Comparison of ENCODE assay signal across 11 mouse cellular contexts in genomic region chr4:55928670-55929069, GRCm38 (mm10).
DNase-seq lines count a peak whose midpoint lies in the region; ATAC-seq and TF ChIP-seq lines count a peak whose summit lies in the region.
"Had no signal": no experiment of that assay in that cellular context is flagged by ENCODE, and none has a peak within 500 bp of the region (broad histone marks: within the 10 kb centered on the region; RNA-seq: fewer than 3 reads in every experiment).

No protein-coding gene starts in this region.

- 73% methylated on average over 11 of the region's 11 CpGs for WGBS in forebrain, embryonic 10.5 days
- 51% methylated on average over 11 of the region's 11 CpGs for WGBS in neural tube, embryonic 15.5 days
- 83% methylated on average over 11 of the region's 11 CpGs for WGBS in intestine, embryonic 15.5 days

- TF ChIP-seq CTCF in gastrocnemius, adult 2 months (IDR thresholded peaks at IDR 0.05) = no peak

- intact Hi-C loops in gastrocnemius, adult 2 months (cut with DNase I) = no loop called here
- intact Hi-C loops in gastrocnemius, postnatal 14 days (cut with DNase I; ENCODE audit: low total_unique reads) = no loop called here

- H3K36me3 ChIP-seq in forebrain, embryonic 10.5 days (replicated peaks) = no peaks in the 10 kb centered on the region
- no peaks in the 10 kb centered on the region for H3K36me3 ChIP-seq in neural tube, embryonic 15.5 days
- no peaks in the 10 kb centered on the region for H3K36me3 ChIP-seq in intestine, embryonic 15.5 days
- H3K36me3 ChIP-seq: heart, embryonic 10.5 days had no signal

- H3K27ac ChIP-seq in gastrocnemius, adult 2 months = peak overlapping the region; percentile 40; the same call in 1 of the 2 replicates
- peak overlapping the region; percentile 58; the same call in 1 of the 2 replicates for H3K27ac ChIP-seq in forebrain, embryonic 10.5 days
- peak overlapping the region; percentile 54 for H3K27ac ChIP-seq in neural tube, embryonic 15.5 days (replicated peaks)
- no peak overlapping the region for H3K27ac ChIP-seq in intestine, embryonic 15.5 days
- H3K27ac ChIP-seq: heart, embryonic 10.5 days had no signal

- peak; percentile 61 for ATAC-seq in neural tube, embryonic 15.5 days (ENCODE audit: low FRiP score)
- ATAC-seq in intestine, embryonic 15.5 days = no peak

- DNase-seq in gastrocnemius, adult 2 months = peak; percentile 35
- DNase-seq in gastrocnemius, postnatal 14 days = no peak
- DNase-seq in forebrain, embryonic 10.5 days (ENCODE audit: extremely low spot score, low spot score) = no peak
- peak; percentile 5 to 6 for DNase-seq in left cerebral cortex, adult 8-10 months (ENCODE audit: low spot score in 2 of 2)
- DNase-seq in T-cell, adult 2 months (ENCODE audit: low spot score) = no peak
- DNase-seq in urinary bladder, adult 2 months (ENCODE audit: low spot score) = no peak
- DNase-seq: cerebellum, adult 9-10 months; thymus, adult 18-20 months had no signal

- H3K4me3 ChIP-seq in gastrocnemius, adult 2 months = no peak overlapping the region
- no peak overlapping the region for H3K4me3 ChIP-seq in forebrain, embryonic 10.5 days
- 0 out of 2 replicates have a peak overlapping the region, but pooled peaks have one; percentile 2 for H3K4me3 ChIP-seq in neural tube, embryonic 15.5 days (replicated peaks)
- no peak overlapping the region for H3K4me3 ChIP-seq in intestine, embryonic 15.5 days (replicated peaks)
- H3K4me3 ChIP-seq: heart, embryonic 10.5 days had no signal

- no peak overlapping the region for H3K9ac ChIP-seq in neural tube, embryonic 15.5 days (replicated peaks)
- no peak overlapping the region for H3K9ac ChIP-seq in intestine, embryonic 15.5 days

- H3K4me2 ChIP-seq in neural tube, embryonic 15.5 days = peak overlapping the region; percentile 39
- H3K4me2 ChIP-seq in intestine, embryonic 15.5 days (replicated peaks) = no peak overlapping the region

- no peaks in the 10 kb centered on the region for H3K27me3 ChIP-seq in forebrain, embryonic 10.5 days (ENCODE audit: poor library complexity, severe bottlenecking)
- no peaks in the 10 kb centered on the region for H3K27me3 ChIP-seq in neural tube, embryonic 15.5 days (replicated peaks)
- H3K27me3 ChIP-seq in intestine, embryonic 15.5 days (replicated peaks) = no peaks in the 10 kb centered on the region

- no peaks in the 10 kb centered on the region for H3K9me3 ChIP-seq in forebrain, embryonic 10.5 days
- H3K9me3 ChIP-seq in neural tube, embryonic 15.5 days (replicated peaks) = no peaks in the 10 kb centered on the region
- no peaks in the 10 kb centered on the region for H3K9me3 ChIP-seq in intestine, embryonic 15.5 days
- H3K9me3 ChIP-seq: heart, embryonic 10.5 days had no signal

- H3K4me1 ChIP-seq in forebrain, embryonic 10.5 days = peaks cover 17% of the 10 kb centered on the region
- peaks cover 18% of the 10 kb centered on the region for H3K4me1 ChIP-seq in neural tube, embryonic 15.5 days
- H3K4me1 ChIP-seq in intestine, embryonic 15.5 days (replicated peaks) = no peaks in the 10 kb centered on the region
- H3K4me1 ChIP-seq: heart, embryonic 10.5 days had no signal

Comparison
In these comparisons a context has a peak if more than half of its experiments do, and no peak if none do; other contexts are left out.
1. DNase-seq: peak in gastrocnemius, adult 2 months (single experiment) and left cerebral cortex, adult 8-10 months (2 of 2); none in gastrocnemius, postnatal 14 days (single experiment), forebrain, embryonic 10.5 days (single experiment), T-cell, adult 2 months (single experiment) and urinary bladder, adult 2 months (single experiment).